Mouse (Mus musculus) colon, adult 2 months (tissue): Measurements from ENCODE around the gene Amer2. TPM values are rescaled to one million over a fixed set of nuclear protein-coding genes. Genes with fewer than 3 reads are reported as not detected.

Source experiments
- polyA plus RNA-seq: library from polyadenylated mRNA; depleted of rRNA; stranded (reverse); fragments of >200 nt; gene quantifications from 2 replicates; pipeline ENCODE4 v1.2.3, GENCODE M21; 2012; rRNA removed

Amer2 gene
- polyA plus RNA-seq: 0.03 and 0.07 TPM in 2 replicates

DNA sequence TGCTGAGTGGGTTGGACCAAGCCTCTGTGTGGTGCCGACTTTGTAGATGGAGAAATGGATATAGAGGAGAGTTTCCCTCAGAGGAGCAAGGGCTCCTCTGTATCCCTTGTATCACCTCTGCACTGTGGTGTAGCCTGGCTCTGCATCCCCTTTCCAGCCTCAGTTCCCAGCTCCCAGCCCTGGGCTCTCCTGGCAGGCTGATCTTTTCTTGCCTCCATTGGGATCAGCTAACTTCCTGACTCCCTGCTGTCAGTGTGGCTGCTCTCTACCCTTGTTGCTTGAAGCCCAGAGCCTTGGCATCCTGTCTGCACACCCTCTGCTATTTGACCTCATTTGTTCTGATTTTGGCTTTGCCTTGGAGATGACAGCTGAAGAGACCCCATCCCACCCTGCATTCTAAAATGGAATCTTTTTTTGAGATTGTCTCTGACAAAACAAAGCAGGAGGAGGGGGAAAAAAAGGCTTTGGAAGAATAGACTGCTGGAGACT lies at the start of gene Amer2:
Amer2 (plus strand) TSS at position 439 of the 489 bp plus-strand sequence.

Other genes with a start within 250 kb of the Amer2 start
- gene Atp8a2, start 176.1 kb upstream of the Amer2 start, polyA plus RNA-seq: 6.2 and 6.5 TPM in 2 replicates
- gene Nupl1, start 121.8 kb upstream of the Amer2 start, polyA plus RNA-seq: 0.03 TPM in 1 of 2 replicates, not detected in the other
- gene Gm49336, start 121.8 kb upstream of the Amer2 start, polyA plus RNA-seq: 19.5 and 20.6 TPM in 2 replicates
- gene Mtmr6, start 108.0 kb upstream of the Amer2 start, polyA plus RNA-seq: 18.7 and 20.8 TPM in 2 replicates